Mouse (Mus musculus) central nervous system, embryonic 11.5 days (tissue): ENCODE measurements around the gene Camkmt. TPM values are rescaled to one million over a fixed set of nuclear protein-coding genes. Genes with fewer than 3 reads are reported as not detected.

Experiments
- polyA plus RNA-seq: library from polyadenylated mRNA; depleted of rRNA; stranded (reverse); fragments of >200 nt; gene quantifications from 2 replicates; pipeline ENCODE4 v1.2.3, GENCODE M21; 2012; rRNA removed

Gene Camkmt
- 4.7 and 4.8 TPM in 2 replicates for polyA plus RNA-seq

GRCm38 (mm10) chr17:85090120-85091099, at the start of gene Camkmt, which contains the start of gene Prepl:
TSS of gene Camkmt (plus strand) at chr17:85090552.
TSS of gene Prepl (minus strand) at chr17:85090241.

Other genes with a start within 250 kb of the Camkmt start
- gene Ppm1b, start 133.8 kb upstream of the Camkmt start, polyA plus RNA-seq = 75.3 and 120 TPM in 2 replicates
- gene Slc3a1, start 62.2 kb upstream of the Camkmt start, polyA plus RNA-seq = 1.5 and 1.7 TPM in 2 replicates
- gene Prepl, start 311 bp upstream of the Camkmt start, polyA plus RNA-seq = 41.0 and 49.2 TPM in 2 replicates